Mouse (Mus musculus) heart, embryonic 12.5 days (tissue): ENCODE measurements around the gene Nell1. TPM values are rescaled to one million over a fixed set of nuclear protein-coding genes. Genes with fewer than 3 reads are reported as not detected.

Experiments used
- ATAC-seq: fragments of 200-750 bp; cut with Nextera tagmentation; 2 replicates; pipeline ENCODE4 v1.8.0; 2017; ENCODE audit warnings: moderate TSS enrichment, moderate library complexity; ENCODE audit not compliant: insufficient number of reproducible peaks, low FRiP score
- H3K27ac ChIP-seq: fragments of 300-500 bp; sonication (generic); 2 replicates; pipeline ENCODE4 v1.5.1; 2016; ENCODE audit warnings: mild to moderate bottlenecking, moderate library complexity; ENCODE audit not compliant: poor library complexity, severe bottlenecking
- H3K27me3 ChIP-seq: fragments of 300-500 bp; sonication (generic); replicated peaks from 2 replicates; pipeline ENCODE4 v1.6.1; 2016; ENCODE audit warnings: mild to moderate bottlenecking, moderate library complexity
- H3K36me3 ChIP-seq: fragments of 300-500 bp; sonication (generic); 2 replicates; pipeline ENCODE4 v1.6.1; 2016; ENCODE audit warnings: mild to moderate bottlenecking, moderate library complexity
- H3K4me1 ChIP-seq: fragments of 300-500 bp; sonication (generic); replicated peaks from 2 replicates; pipeline ENCODE4 v1.6.1; 2016; ENCODE audit warnings: mild to moderate bottlenecking
- H3K4me2 ChIP-seq: fragments of 300-500 bp; sonication (generic); 2 replicates; pipeline ENCODE4 v1.6.1; 2016; ENCODE audit warnings: mild to moderate bottlenecking, moderate library complexity
- H3K4me3 ChIP-seq: fragments of 300-500 bp; sonication (generic); 2 replicates; pipeline ENCODE4 v1.5.1; 2016; ENCODE audit warnings: mild to moderate bottlenecking
- H3K9ac ChIP-seq: fragments of 300-500 bp; sonication (generic); 2 replicates; pipeline ENCODE4 v1.6.1; 2016; ENCODE audit warnings: mild to moderate bottlenecking, moderate library complexity
- H3K9me3 ChIP-seq: fragments of 300-500 bp; sonication (generic); replicated peaks from 2 replicates; pipeline ENCODE4 v1.6.1; 2016; ENCODE audit warnings: mild to moderate bottlenecking, moderate library complexity
- WGBS: fragments of 180-500 bp; shearing (Covaris S2); methylation state at CpG from one replicate; pipeline ENCODE4 v1.1.7; 2016; 5-methylcytosine and 5-hydroxymethylcytosine counted together
- polyA plus RNA-seq: library from polyadenylated mRNA; unstranded; fragments of >200 nt; fragmentation: Nextera tagmentation; extraction: Ambion mirVana; gene quantifications from 2 replicates; pipeline ENCODE4 v1.2.1, GENCODE M21; 2016

The Nell1 gene
- polyA plus RNA-seq, 1 experiment from 2014 or later, result 0.50 TPM

- no peak overlapping the region for H3K4me3 ChIP-seq
- H3K27ac ChIP-seq, result no peak overlapping the region
- no peak for ATAC-seq
- no peaks in the 10 kb centered on the region for H3K36me3 ChIP-seq
- H3K27me3 ChIP-seq, result no peaks in the 10 kb centered on the region
- H3K4me2 ChIP-seq, result no peak overlapping the region
- H3K4me1 ChIP-seq, result no peaks in the 10 kb centered on the region
- no peak overlapping the region for H3K9ac ChIP-seq
- H3K9me3 ChIP-seq, result no peaks in the 10 kb centered on the region
- WGBS, result 77% methylated on average over 3 of the region's 3 CpGs
Observed at GRCm38 (mm10) chr7:50295508-50295907, 320.8 kb downstream of the Nell1 start.

GRCm38 (mm10) chr7:50338226-50338625 is 363.6 kb downstream of the Nell1 start:
- no peaks in the 10 kb centered on the region for H3K4me1 ChIP-seq
- no peak overlapping the region for H3K4me2 ChIP-seq
- no peak for ATAC-seq
- no peak overlapping the region for H3K27ac ChIP-seq
- 73% methylated on average over 5 of the region's 5 CpGs for WGBS
- no peak overlapping the region for H3K4me3 ChIP-seq
- H3K36me3 ChIP-seq, result no peaks in the 10 kb centered on the region
- H3K9ac ChIP-seq, result no peak overlapping the region
- H3K27me3 ChIP-seq, result no peaks in the 10 kb centered on the region
- no peaks in the 10 kb centered on the region; the same call in 1 of the 2 replicates for H3K9me3 ChIP-seq

- Histone ChIP-seq H3K9me3 (no peaks in the 10 kb centered on the region; the same call in 1 of the 2 replicates), H3K4me1 (no peaks in the 10 kb centered on the region), H3K27me3 (no peaks in the 10 kb centered on the region), H3K36me3 (no peaks in the 10 kb centered on the region), H3K4me3 (no peak overlapping the region), H3K4me2 (no peak overlapping the region), H3K9ac (no peak overlapping the region), H3K27ac (no peak overlapping the region)
- ATAC-seq, result no peak
- WGBS, result 68% methylated on average over 5 of the region's 5 CpGs
Observed at GRCm38 (mm10) chr7:50338757-50339156, 364.1 kb downstream of the Nell1 start.

GRCm38 (mm10) chr7:50351564-50351963 is 376.9 kb downstream of the Nell1 start:
- no peak for ATAC-seq
- Histone ChIP-seq H3K4me3 (no peak overlapping the region), H3K4me1 (no peaks in the 10 kb centered on the region), H3K9me3 (no peaks in the 10 kb centered on the region), H3K27ac (no peak overlapping the region), H3K4me2 (no peak overlapping the region), H3K9ac (no peak overlapping the region), H3K27me3 (no peaks in the 10 kb centered on the region), H3K36me3 (no peaks in the 10 kb centered on the region)
- WGBS, result 51% methylated on average over 2 of the region's 2 CpGs

GRCm38 (mm10) chr7:50357213-50357612 is 382.5 kb downstream of the Nell1 start:
- WGBS, result 13% methylated on average over 2 of the region's 2 CpGs
- no peak for ATAC-seq
- Histone ChIP-seq H3K27me3 (no peaks in the 10 kb centered on the region), H3K9me3 (no peaks in the 10 kb centered on the region), H3K4me2 (no peak overlapping the region), H3K4me3 (no peak overlapping the region), H3K27ac (no peak overlapping the region), H3K36me3 (no peaks in the 10 kb centered on the region), H3K4me1 (no peaks in the 10 kb centered on the region), H3K9ac (no peak overlapping the region)

- H3K4me3 ChIP-seq, result no peak overlapping the region
- H3K27ac ChIP-seq, result no peak overlapping the region
- H3K4me2 ChIP-seq, result no peak overlapping the region
- no peaks in the 10 kb centered on the region for H3K9me3 ChIP-seq
- no peaks in the 10 kb centered on the region for H3K4me1 ChIP-seq
- no peak overlapping the region for H3K9ac ChIP-seq
- ATAC-seq, result no peak
- WGBS, result 60% methylated on average over 2 of the region's 2 CpGs
- H3K36me3 ChIP-seq, result no peaks in the 10 kb centered on the region
- no peaks in the 10 kb centered on the region for H3K27me3 ChIP-seq
Observed at GRCm38 (mm10) chr7:50362039-50362438, 387.4 kb downstream of the Nell1 start.

- no peaks in the 10 kb centered on the region for H3K36me3 ChIP-seq
- H3K27ac ChIP-seq, result no peak overlapping the region
- H3K4me1 ChIP-seq, result no peaks in the 10 kb centered on the region
- ATAC-seq, result no peak
- H3K9ac ChIP-seq, result no peak overlapping the region
- H3K4me2 ChIP-seq, result no peak overlapping the region
- H3K27me3 ChIP-seq, result no peaks in the 10 kb centered on the region
- 73% methylated on average over 4 of the region's 4 CpGs for WGBS
- H3K9me3 ChIP-seq, result no peaks in the 10 kb centered on the region
- no peak overlapping the region for H3K4me3 ChIP-seq
Observed at GRCm38 (mm10) chr7:50374876-50375275, 400.2 kb downstream of the Nell1 start.

GRCm38 (mm10) chr7:50410421-50410820 is 435.8 kb downstream of the Nell1 start:
- no peaks in the 10 kb centered on the region for H3K27me3 ChIP-seq
- WGBS, result 67% methylated on average over 2 of the region's 2 CpGs
- ATAC-seq, result no peak
- no peaks in the 10 kb centered on the region for H3K4me1 ChIP-seq
- no peaks in the 10 kb centered on the region for H3K36me3 ChIP-seq
- H3K4me2 ChIP-seq, result no peak overlapping the region
- H3K27ac ChIP-seq, result no peak overlapping the region
- H3K9ac ChIP-seq, result no peak overlapping the region
- no peak overlapping the region for H3K4me3 ChIP-seq
- no peaks in the 10 kb centered on the region for H3K9me3 ChIP-seq

- no peaks in the 10 kb centered on the region for H3K4me1 ChIP-seq
- H3K27me3 ChIP-seq, result no peaks in the 10 kb centered on the region
- H3K27ac ChIP-seq, result no peak overlapping the region
- 57% methylated on average over 2 of the region's 2 CpGs for WGBS
- no peaks in the 10 kb centered on the region for H3K9me3 ChIP-seq
- H3K4me2 ChIP-seq, result no peak overlapping the region
- no peak for ATAC-seq
- H3K9ac ChIP-seq, result no peak overlapping the region
- no peaks in the 10 kb centered on the region for H3K36me3 ChIP-seq
- no peak overlapping the region for H3K4me3 ChIP-seq
Observed at GRCm38 (mm10) chr7:50419976-50420375, 445.3 kb downstream of the Nell1 start.

GRCm38 (mm10) chr7:50422422-50423195 is 447.9 kb downstream of the Nell1 start:
- Histone ChIP-seq H3K9me3 (no peaks in the 10 kb centered on the region), H3K4me2 (no peak overlapping the region), H3K4me3 (no peak overlapping the region), H3K9ac (no peak overlapping the region), H3K27me3 (no peaks in the 10 kb centered on the region), H3K27ac (no peak overlapping the region), H3K36me3 (no peaks in the 10 kb centered on the region), H3K4me1 (no peaks in the 10 kb centered on the region)
- WGBS, result 78% methylated on average over 1 of the region's 1 CpGs
- no peak for ATAC-seq

GRCm38 (mm10) chr7:50429725-50430124 is 455.1 kb downstream of the Nell1 start:
- 82% methylated on average over 5 of the region's 5 CpGs for WGBS
- no peak overlapping the region for H3K9ac ChIP-seq
- no peaks in the 10 kb centered on the region for H3K4me1 ChIP-seq
- no peak overlapping the region for H3K27ac ChIP-seq
- no peaks in the 10 kb centered on the region for H3K9me3 ChIP-seq
- H3K4me3 ChIP-seq, result no peak overlapping the region
- H3K4me2 ChIP-seq, result no peak overlapping the region
- no peaks in the 10 kb centered on the region for H3K27me3 ChIP-seq
- H3K36me3 ChIP-seq, result no peaks in the 10 kb centered on the region
- no peak for ATAC-seq

- Histone ChIP-seq H3K4me3 (no peak overlapping the region), H3K4me1 (no peaks in the 10 kb centered on the region), H3K27me3 (no peaks in the 10 kb centered on the region), H3K36me3 (no peaks in the 10 kb centered on the region), H3K27ac (no peak overlapping the region), H3K9me3 (no peaks in the 10 kb centered on the region), H3K9ac (no peak overlapping the region), H3K4me2 (no peak overlapping the region)
- no peak for ATAC-seq
Observed at GRCm38 (mm10) chr7:50441237-50441636, 466.6 kb downstream of the Nell1 start.
